Mouse (Mus musculus): ENCODE measurements at regions not wholly inside any gene's neighbourhood (a gene's known extent, or its start where the extent isn't known, plus 50 kb on each side); places are given as distances from the start of the nearest gene placed in this dataset.
A peak's percentile ranks its signal among the peaks of the same experiment; 100 is the strongest.

- H3K36me3 ChIP-seq (ENCODE audit: control insufficient read depth, insufficient read depth, low read length), result no peaks in the 10 kb centered on the region
- no peak overlapping the region for H3K27ac ChIP-seq (ENCODE audit: low read depth, low read length)
- ATAC-seq (replicated peaks; ENCODE audit: insufficient number of reproducible peaks, low FRiP score, low TSS enrichment), result no peak
- H3K4me3 ChIP-seq (ENCODE audit: low read depth, low read length), result no peak overlapping the region
- no peak overlapping the region for H3K9ac ChIP-seq (ENCODE audit: low read depth, low read length)
- no peaks in the 10 kb centered on the region; the same call in 1 of the 2 replicates for H3K9me3 ChIP-seq (replicated peaks; ENCODE audit: control insufficient read depth, low read length)
- H3K27me3 ChIP-seq (ENCODE audit: control insufficient read depth, insufficient read depth, low read length), result no peaks in the 10 kb centered on the region
- H3K4me2 ChIP-seq, result no peak overlapping the region
- WGBS (ENCODE audit: insufficient replicate concordance), result 87% methylated on average over 17 of the region's 17 CpGs
- no peaks in the 10 kb centered on the region for H3K4me1 ChIP-seq (ENCODE audit: control insufficient read depth, insufficient read depth, low read length)
Observed at GRCm38 (mm10) chr2:173930606-173931177, 145.4 kb upstream of the Stx16 start.

- Histone ChIP-seq H3K9ac (ENCODE audit: low read depth, low read length) (no peak overlapping the region), H3K27me3 (ENCODE audit: control insufficient read depth, insufficient read depth, low read length) (no peaks in the 10 kb centered on the region), H3K4me1 (ENCODE audit: control insufficient read depth, insufficient read depth, low read length) (no peaks in the 10 kb centered on the region), H3K4me3 (ENCODE audit: low read depth, low read length) (no peak overlapping the region), H3K36me3 (ENCODE audit: control insufficient read depth, insufficient read depth, low read length) (no peaks in the 10 kb centered on the region), H3K27ac (ENCODE audit: low read depth, low read length) (no peak overlapping the region), H3K9me3 (replicated peaks; ENCODE audit: control insufficient read depth, low read length) (no peaks in the 10 kb centered on the region; the same call in 1 of the 2 replicates), H3K4me2 (no peak overlapping the region)
- WGBS (ENCODE audit: insufficient replicate concordance), result 69% methylated on average over 5 of the region's 5 CpGs
- ATAC-seq (replicated peaks; ENCODE audit: insufficient number of reproducible peaks, low FRiP score, low TSS enrichment), result no peak
Observed at GRCm38 (mm10) chr2:173935706-173936105, 140.4 kb upstream of the Stx16 start.

DNA sequence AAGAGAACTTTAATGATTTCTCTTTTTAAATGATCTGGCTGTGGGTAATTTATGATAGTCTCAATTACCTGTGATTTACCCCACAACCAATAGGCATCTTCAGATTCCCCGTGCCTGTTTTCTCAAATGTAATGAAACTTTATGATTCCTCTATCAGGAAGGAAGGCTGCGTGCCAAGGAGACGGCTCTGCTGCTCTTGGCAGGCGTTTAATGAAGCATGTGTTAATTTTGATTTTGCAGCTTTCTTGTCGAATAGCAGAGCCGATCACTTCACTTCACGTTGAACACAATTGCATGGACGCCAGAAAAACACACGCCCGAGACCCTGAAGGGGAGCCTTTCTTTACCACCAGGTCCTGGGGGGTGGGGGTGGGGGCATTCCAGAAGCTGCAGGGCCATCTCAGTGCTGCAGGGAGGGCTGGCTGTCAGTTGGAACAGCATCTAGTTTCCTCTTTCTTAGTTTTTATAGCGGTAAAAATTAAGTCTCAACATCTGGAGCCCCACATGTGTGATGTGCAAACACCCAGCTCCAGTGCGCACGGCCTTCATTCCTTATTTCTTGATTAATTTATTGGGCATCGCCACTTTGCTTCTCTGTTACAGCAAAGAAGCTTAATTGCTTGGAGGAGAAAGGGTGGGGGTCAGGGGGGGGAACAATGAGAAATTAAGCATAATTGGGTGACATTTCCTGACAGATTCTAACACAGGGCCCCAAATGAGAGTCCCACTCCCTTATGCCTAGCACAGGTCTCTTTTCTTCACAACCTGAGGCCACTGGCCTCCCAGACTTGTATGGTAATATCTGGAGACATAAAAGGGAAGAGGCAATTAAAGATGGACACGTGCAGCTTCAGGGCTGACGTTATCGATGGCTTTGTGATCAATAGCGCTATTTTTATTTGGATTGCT is 138.3 kb upstream of the Stx16 start:
- no peak for ATAC-seq (replicated peaks; ENCODE audit: insufficient number of reproducible peaks, low FRiP score, low TSS enrichment)
- WGBS (ENCODE audit: insufficient replicate concordance), result 80% methylated on average over 18 of the region's 18 CpGs
- no peak overlapping the region for H3K27ac ChIP-seq (ENCODE audit: low read depth, low read length)

GRCm38 (mm10) chr2:173938440-173938787 is 137.7 kb upstream of the Stx16 start:
- H3K36me3 ChIP-seq (ENCODE audit: control insufficient read depth, insufficient read depth, low read length), result no peaks in the 10 kb centered on the region
- WGBS (ENCODE audit: insufficient replicate concordance), result 81% methylated on average over 11 of the region's 11 CpGs
- H3K4me3 ChIP-seq (ENCODE audit: low read depth, low read length), result no peak overlapping the region
- H3K9ac ChIP-seq (ENCODE audit: low read depth, low read length), result no peak overlapping the region
- no peak overlapping the region for H3K4me2 ChIP-seq
- no peaks in the 10 kb centered on the region for H3K9me3 ChIP-seq (replicated peaks; ENCODE audit: control insufficient read depth, low read length)
- no peak overlapping the region for H3K27ac ChIP-seq (ENCODE audit: low read depth, low read length)
- no peaks in the 10 kb centered on the region for H3K27me3 ChIP-seq (ENCODE audit: control insufficient read depth, insufficient read depth, low read length)
- H3K4me1 ChIP-seq (ENCODE audit: control insufficient read depth, insufficient read depth, low read length), result no peaks in the 10 kb centered on the region
- no peak for ATAC-seq (replicated peaks; ENCODE audit: insufficient number of reproducible peaks, low FRiP score, low TSS enrichment)

More for the DNA sequence above, 138.3 kb upstream of the Stx16 start:
- no peak overlapping the region for H3K9ac ChIP-seq (ENCODE audit: low read depth, low read length)
- no peaks in the 10 kb centered on the region; the same call in 1 of the 2 replicates for H3K9me3 ChIP-seq (replicated peaks; ENCODE audit: control insufficient read depth, low read length)
- H3K4me1 ChIP-seq (ENCODE audit: control insufficient read depth, insufficient read depth, low read length), result no peaks in the 10 kb centered on the region
- H3K36me3 ChIP-seq (ENCODE audit: control insufficient read depth, insufficient read depth, low read length), result no peaks in the 10 kb centered on the region
- no peaks in the 10 kb centered on the region for H3K27me3 ChIP-seq (ENCODE audit: control insufficient read depth, insufficient read depth, low read length)
- H3K4me2 ChIP-seq, result no peak overlapping the region
- no peak overlapping the region for H3K4me3 ChIP-seq (ENCODE audit: low read depth, low read length)

- no peak for ATAC-seq (replicated peaks; ENCODE audit: insufficient number of reproducible peaks, low FRiP score, low TSS enrichment)
- H3K27ac ChIP-seq (ENCODE audit: low read depth, low read length), result no peak overlapping the region
- 80% methylated on average over 5 of the region's 5 CpGs for WGBS (ENCODE audit: insufficient replicate concordance)
Observed at GRCm38 (mm10) chr2:173945441-173945840, 130.7 kb upstream of the Stx16 start.

GRCm38 (mm10) chr2:173948586-173948985 is 127.5 kb upstream of the Stx16 start:
- Histone ChIP-seq H3K4me2 (no peak overlapping the region), H3K9ac (ENCODE audit: low read depth, low read length) (no peak overlapping the region), H3K4me3 (ENCODE audit: low read depth, low read length) (no peak overlapping the region), H3K27me3 (ENCODE audit: control insufficient read depth, insufficient read depth, low read length) (no peaks in the 10 kb centered on the region), H3K36me3 (ENCODE audit: control insufficient read depth, insufficient read depth, low read length) (no peaks in the 10 kb centered on the region), H3K4me1 (ENCODE audit: control insufficient read depth, insufficient read depth, low read length) (no peaks in the 10 kb centered on the region), H3K27ac (ENCODE audit: low read depth, low read length) (no peak overlapping the region), H3K9me3 (replicated peaks; ENCODE audit: control insufficient read depth, low read length) (no peaks in the 10 kb centered on the region)
- whole genome bisulfite sequencing (ENCODE audit: insufficient replicate concordance), result 76% methylated on average over 5 of the region's 5 CpGs
- no peak for ATAC-seq (replicated peaks; ENCODE audit: insufficient number of reproducible peaks, low FRiP score, low TSS enrichment)

More at GRCm38 (mm10) chr2:173945441-173945840, 130.7 kb upstream of the Stx16 start:
- Histone ChIP-seq H3K4me1 (ENCODE audit: control insufficient read depth, insufficient read depth, low read length) (no peaks in the 10 kb centered on the region), H3K4me2 (no peak overlapping the region), H3K4me3 (ENCODE audit: low read depth, low read length) (no peak overlapping the region), H3K9ac (ENCODE audit: low read depth, low read length) (no peak overlapping the region), H3K27me3 (ENCODE audit: control insufficient read depth, insufficient read depth, low read length) (no peaks in the 10 kb centered on the region), H3K36me3 (ENCODE audit: control insufficient read depth, insufficient read depth, low read length) (no peaks in the 10 kb centered on the region), H3K9me3 (replicated peaks; ENCODE audit: control insufficient read depth, low read length) (no peaks in the 10 kb centered on the region)

GRCm38 (mm10) chr2:173950164-173950891 is 125.8 kb upstream of the Stx16 start:
- 38% methylated on average over 10 of the region's 10 CpGs for WGBS (ENCODE audit: insufficient replicate concordance)
- no peak overlapping the region for H3K9ac ChIP-seq (ENCODE audit: low read depth, low read length)

GRCm38 (mm10) chr2:173966111-173966510 is 110.0 kb upstream of the Stx16 start:
- H3K4me3 ChIP-seq (ENCODE audit: low read depth, low read length), result no peak overlapping the region
- no peaks in the 10 kb centered on the region for H3K9me3 ChIP-seq (replicated peaks; ENCODE audit: control insufficient read depth, low read length)
- no peak for ATAC-seq (replicated peaks; ENCODE audit: insufficient number of reproducible peaks, low FRiP score, low TSS enrichment)
- H3K4me2 ChIP-seq, result no peak overlapping the region
- H3K27me3 ChIP-seq (ENCODE audit: control insufficient read depth, insufficient read depth, low read length), result no peaks in the 10 kb centered on the region
- no peaks in the 10 kb centered on the region for H3K4me1 ChIP-seq (ENCODE audit: control insufficient read depth, insufficient read depth, low read length)
- 69% methylated on average over 5 of the region's 5 CpGs for WGBS (ENCODE audit: insufficient replicate concordance)
- H3K27ac ChIP-seq (ENCODE audit: low read depth, low read length), result no peak overlapping the region
- H3K9ac ChIP-seq (ENCODE audit: low read depth, low read length), result no peak overlapping the region
- no peaks in the 10 kb centered on the region for H3K36me3 ChIP-seq (ENCODE audit: control insufficient read depth, insufficient read depth, low read length)

More at GRCm38 (mm10) chr2:173950164-173950891, 125.8 kb upstream of the Stx16 start:
- H3K36me3 ChIP-seq (ENCODE audit: control insufficient read depth, insufficient read depth, low read length), result no peaks in the 10 kb centered on the region
- H3K9me3 ChIP-seq (replicated peaks; ENCODE audit: control insufficient read depth, low read length), result no peaks in the 10 kb centered on the region
- no peak for ATAC-seq (replicated peaks; ENCODE audit: insufficient number of reproducible peaks, low FRiP score, low TSS enrichment)
- no peak overlapping the region for H3K4me3 ChIP-seq (ENCODE audit: low read depth, low read length)
- no peak overlapping the region for H3K27ac ChIP-seq (ENCODE audit: low read depth, low read length)
- H3K4me1 ChIP-seq (ENCODE audit: control insufficient read depth, insufficient read depth, low read length), result no peaks in the 10 kb centered on the region
- peak overlapping the region; percentile 51 for H3K4me2 ChIP-seq
- no peaks in the 10 kb centered on the region for H3K27me3 ChIP-seq (ENCODE audit: control insufficient read depth, insufficient read depth, low read length)

All from heart, embryonic 11.5 days (tissue).